Mouse (Mus musculus) heart, adult 10 weeks (tissue): Measurements from ENCODE around the gene Gm2001. TPM values are rescaled to one million over a fixed set of nuclear protein-coding genes. Genes with fewer than 3 reads are reported as not detected.

Experiments
- polyA plus RNA-seq: library from polyadenylated mRNA; stranded (reverse); fragments of 350-450 nt; fragmentation: Illumina TruSeq; extraction: RNeasy Lipid Tissue Mini Kit (QIAGEN cat#74804); gene quantifications from one replicate; pipeline ENCODE4 v1.2.3, GENCODE M21; 2014; ENCODE audit warnings: low read depth, low replicate concordance

Gene Gm2001
- not detected for polyA plus RNA-seq

DNA sequence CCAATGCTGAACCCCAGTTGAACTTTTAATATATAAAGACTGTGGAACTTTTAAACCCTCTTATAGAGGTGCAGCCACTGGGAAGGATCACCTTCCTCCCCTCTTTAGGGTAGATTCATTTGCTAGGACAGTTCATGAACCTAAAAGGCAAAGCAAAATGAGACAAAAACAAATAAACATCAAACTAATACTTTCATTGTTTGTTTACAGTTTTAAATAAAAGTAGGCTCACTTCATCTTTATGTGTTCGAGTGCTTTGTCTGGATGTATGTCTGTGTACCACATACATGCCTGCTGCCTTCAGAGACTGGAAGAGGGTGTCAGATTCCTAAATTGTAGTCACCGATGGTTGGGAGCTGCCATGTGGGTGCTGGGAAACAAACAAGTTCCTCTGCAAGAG, at the start of gene Gm2001:
Gm2001 (minus strand) TSS at position 101 of the 400 bp plus-strand sequence.

GRCm38 (mm10) chr12:87873772-87874171, 31.6 kb upstream of the Gm2001 start, which contains the start of gene Gm2016:
Gene Gm2016 (plus strand): TSS chr12:87874072.

DNA sequence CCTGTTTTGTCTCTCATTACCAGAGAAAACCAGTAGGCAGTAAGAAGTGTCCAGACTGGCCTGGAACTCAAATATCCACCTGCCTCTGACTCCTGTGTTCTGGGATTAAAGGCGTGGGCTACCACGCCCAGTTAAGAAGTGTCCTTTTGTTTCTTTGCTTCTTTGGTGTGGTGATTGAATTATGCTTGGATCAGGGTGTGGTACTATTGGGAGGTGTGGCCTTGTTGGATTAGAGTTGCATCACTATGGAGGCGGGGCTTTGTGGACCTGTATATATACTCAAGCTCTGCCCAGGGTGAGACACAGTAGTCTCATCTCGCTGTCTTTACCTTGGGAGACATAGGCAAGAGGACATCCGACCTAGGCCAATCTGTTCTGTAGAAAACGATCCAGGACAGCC, 25.9 kb downstream of the Gm2001 start, which contains the start of gene BB287469:
BB287469 (plus strand) TSS at position 301 of the 400 bp plus-strand sequence.

DNA sequence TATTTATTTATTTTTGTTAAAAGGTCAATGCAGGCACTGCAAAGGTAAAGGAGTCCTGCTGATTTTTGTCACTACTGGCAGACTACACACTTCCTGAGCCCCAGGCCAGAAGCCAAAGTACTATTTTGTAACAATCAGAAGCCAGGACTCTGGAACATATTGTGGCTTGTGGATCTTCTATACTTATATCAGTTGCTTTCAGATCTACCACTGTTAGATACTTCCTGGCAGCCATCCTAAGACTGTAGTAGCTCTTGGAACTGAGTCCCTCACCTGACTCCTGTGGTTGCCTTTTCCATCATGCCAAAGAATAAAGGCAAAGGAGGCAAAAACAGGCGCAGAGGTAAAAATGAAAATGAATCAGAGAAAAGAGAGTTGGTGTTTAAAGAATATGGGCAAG, 46.9 kb downstream of the Gm2001 start, which contains the start of gene Gm21936:
Gm21936 (plus strand) TSS at position 301 of the 400 bp plus-strand sequence.

Other genes with a start within 250 kb of the Gm2001 start
- gene Oog1, start 239.7 kb downstream of the Gm2001 start, polyA plus RNA-seq, result not detected
- gene Gm4027, start 223.5 kb downstream of the Gm2001 start, polyA plus RNA-seq, result not detected
- gene Gm16381, start 197.7 kb downstream of the Gm2001 start, polyA plus RNA-seq, result not detected
- gene Gm21319, start 66.6 kb downstream of the Gm2001 start, polyA plus RNA-seq, result not detected
- gene Gm21936, start 46.8 kb downstream of the Gm2001 start, polyA plus RNA-seq, result not detected
- not detected for gene BB287469, start 25.8 kb downstream of the Gm2001 start, polyA plus RNA-seq
- not detected for gene Gm2016, start 31.7 kb upstream of the Gm2001 start, polyA plus RNA-seq
- not detected for gene Gm2022, start 53.0 kb upstream of the Gm2001 start, polyA plus RNA-seq
- not detected for gene Gm2035, start 77.5 kb upstream of the Gm2001 start, polyA plus RNA-seq
- not detected for gene Gm2042, start 111.7 kb upstream of the Gm2001 start, polyA plus RNA-seq
- gene Gm2075, start 169.5 kb upstream of the Gm2001 start, polyA plus RNA-seq, result not detected
- not detected for gene Gm6803, start 176.4 kb upstream of the Gm2001 start, polyA plus RNA-seq
- not detected for gene Gm2056, start 184.7 kb upstream of the Gm2001 start, polyA plus RNA-seq
- not detected for gene Gm16368, start 241.4 kb upstream of the Gm2001 start, polyA plus RNA-seq